Mouse (Mus musculus): ENCODE data around the gene Adpgk.

Gene Adpgk

DNA sequence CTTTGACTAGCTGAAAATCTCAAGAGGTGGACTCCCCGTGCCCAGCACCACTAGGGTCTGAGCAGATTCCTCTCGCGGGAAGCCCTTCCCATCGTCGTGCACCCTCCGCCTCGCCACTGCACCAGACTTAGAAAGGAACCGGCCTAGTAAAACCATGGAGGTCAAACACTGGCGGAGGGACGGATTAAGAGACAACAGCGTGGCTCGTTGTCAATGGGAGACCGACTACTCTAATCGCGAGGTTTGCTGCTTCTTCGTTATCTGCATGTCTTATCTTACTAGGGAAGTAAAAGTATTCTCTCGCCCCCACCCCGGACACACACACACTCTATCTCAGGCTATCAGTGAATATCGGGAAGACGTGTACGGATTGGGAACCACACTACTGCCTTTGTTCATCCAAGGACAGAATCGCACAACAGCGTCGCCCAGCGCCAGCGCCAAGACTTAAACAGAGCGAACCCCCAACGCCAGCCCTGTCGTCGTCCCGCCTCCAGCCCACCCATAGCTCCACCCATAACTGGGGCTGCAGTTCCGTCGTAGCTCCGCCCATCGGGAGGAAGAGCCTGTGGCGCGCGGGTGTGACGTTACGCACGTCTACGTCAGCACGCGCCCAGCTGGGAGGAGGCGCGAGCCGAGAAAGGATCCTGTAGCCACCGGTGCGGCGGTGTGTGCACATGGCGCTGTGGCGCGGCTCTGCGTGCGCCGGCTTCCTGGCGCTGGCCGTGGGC, at the start of gene Adpgk:
Gene Adpgk (plus strand): TSS at position 602 of the 731 bp plus-strand sequence.
- peak; percentile 96 to 97 for DNase-seq (ENCODE audit: low spot score in 2 of 2)

- no peak for DNase-seq (ENCODE audit: low spot score in 2 of 2)
Measured at GRCm38 (mm10) chr9:59245181-59245580, 46.2 kb upstream of the Adpgk start.

DNA sequence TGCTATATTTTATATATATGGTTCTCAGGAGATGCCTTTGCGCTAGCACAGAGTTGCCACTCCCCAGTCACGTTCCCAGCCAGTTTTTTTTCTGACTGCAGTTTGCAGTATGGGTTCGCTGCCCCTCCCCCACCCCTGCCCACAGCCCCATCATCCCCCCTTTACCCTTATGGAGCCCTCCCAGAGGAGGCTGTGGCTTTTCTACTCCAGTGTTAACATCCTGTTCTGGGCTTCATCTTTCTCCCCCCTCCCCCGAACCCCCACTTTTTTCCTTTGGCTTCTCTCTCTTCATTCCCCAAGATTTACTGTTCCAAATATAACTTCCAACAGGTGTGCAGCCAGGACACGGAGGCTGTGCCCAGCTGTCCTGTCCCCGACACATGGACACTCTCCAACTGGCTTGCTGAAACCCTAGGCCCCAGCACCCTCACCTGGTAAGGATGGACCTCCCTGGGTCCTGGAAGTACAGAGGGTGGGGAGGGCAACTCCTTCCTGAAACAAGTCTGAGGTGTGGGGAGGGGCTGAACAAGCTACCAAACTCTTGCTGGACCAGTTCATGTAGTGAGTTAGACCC, 44.8 kb upstream of the Adpgk start:
- no peak for DNase-seq (ENCODE audit: low spot score in 2 of 2)

GRCm38 (mm10) chr9:59249359-59249758, 42.0 kb upstream of the Adpgk start:
- no peak for DNase-seq (ENCODE audit: low spot score in 2 of 2)

GRCm38 (mm10) chr9:59250272-59250671, 41.1 kb upstream of the Adpgk start:
- DNase-seq (ENCODE audit: low spot score in 2 of 2), result no peak

DNA sequence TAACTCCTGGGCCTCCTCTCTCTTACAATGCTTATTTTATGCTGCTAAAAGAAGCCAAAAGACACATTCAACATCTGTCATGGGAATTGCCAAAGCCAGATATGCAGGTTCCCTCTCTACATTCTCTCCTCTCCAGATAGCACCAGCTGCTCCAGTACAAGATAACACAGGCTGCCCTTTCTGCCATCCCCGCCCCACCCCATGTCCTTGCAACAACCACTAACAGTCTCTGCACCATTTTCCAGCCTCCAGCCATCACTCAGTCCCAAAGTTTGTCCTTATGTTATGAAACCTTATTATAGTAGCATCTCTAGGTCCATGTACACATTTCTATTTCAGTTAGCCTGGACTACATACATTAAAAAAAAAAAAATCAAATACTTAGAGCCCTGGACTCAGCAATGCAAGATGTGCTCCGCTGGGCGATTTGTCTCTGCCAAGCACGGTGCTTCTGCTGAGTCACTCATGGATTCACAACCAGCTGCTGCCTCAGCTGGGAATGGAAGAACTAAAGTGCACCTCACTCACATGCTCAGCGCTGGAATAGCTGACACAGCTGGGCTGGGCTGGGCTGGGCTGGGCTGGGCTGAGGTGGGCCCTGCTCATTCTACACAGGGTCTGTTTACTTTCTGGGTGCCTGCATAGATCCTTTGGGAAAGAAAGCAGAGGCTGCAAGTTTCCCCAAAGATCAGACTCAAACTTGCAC, 36.5 kb upstream of the Adpgk start:
- DNase-seq (ENCODE audit: low spot score in 2 of 2), result no peak

GRCm38 (mm10) chr9:59259806-59260454, 31.4 kb upstream of the Adpgk start:
- no peak for DNase-seq (ENCODE audit: low spot score in 2 of 2)

DNA sequence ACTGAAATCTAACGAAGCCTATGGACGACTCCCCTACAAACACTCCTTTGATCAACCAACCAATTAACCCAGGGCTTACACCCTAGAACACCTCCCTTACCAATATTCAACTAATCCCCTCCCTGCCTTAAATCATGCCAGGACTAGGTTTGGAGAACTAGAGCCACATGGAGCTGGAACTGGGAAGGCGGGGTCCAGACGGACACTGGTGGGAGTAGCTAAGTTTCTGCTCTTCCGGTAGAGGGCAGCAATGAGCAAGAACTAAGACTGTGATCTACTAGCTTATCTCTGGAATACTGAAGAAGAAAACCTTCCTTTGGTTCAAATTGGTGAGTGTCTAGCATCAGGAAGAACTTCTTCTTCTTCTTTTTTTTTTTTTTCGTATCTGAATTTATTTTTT, 25.0 kb upstream of the Adpgk start:
- DNase-seq (ENCODE audit: low spot score in 2 of 2), result no peak

DNA sequence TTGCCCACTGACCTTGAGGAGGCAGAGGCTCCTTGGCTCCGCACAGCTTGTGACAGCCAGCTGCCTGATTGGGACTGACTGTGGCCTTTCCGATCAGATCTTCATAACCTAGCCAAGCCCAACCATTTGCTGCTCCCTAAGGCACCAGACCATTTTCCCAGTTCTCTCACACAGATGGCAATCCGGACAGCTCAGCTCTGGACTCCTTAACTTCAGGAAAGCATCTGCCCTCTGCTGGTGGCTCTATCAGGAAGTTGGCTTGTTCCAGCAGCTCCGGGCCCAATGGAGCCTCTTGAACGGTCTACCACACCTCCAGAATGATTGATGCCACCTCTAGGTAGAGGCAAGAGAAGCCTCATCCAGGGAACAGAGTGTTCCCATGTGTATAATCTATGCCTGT, 21.6 kb upstream of the Adpgk start:
- peak in 1 of 2 experiments; percentile 51 for DNase-seq (ENCODE audit: low spot score in 2 of 2)

DNA sequence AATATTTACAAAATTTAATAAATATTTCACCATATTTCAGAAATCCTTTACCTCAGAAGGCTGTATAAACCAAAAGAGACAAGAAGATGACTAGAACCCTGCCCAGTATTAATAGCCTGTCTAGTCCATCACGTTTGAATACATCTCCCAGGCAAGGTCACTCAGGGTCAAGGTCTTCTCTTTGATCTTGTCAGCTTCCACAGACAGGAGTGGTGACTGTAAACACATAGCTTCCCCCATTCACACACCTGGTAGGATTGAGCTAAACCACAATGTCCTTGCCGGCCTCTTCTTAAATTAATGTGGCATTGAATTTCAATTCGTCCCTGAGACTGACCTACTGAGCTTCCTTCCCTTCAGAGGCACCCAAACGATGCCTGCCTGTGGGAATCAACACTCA, 20.3 kb upstream of the Adpgk start:
- DNase-seq (ENCODE audit: low spot score in 2 of 2), result no peak

- no peak for DNase-seq (ENCODE audit: low spot score in 2 of 2)
Measured at GRCm38 (mm10) chr9:59271711-59272110, 19.6 kb upstream of the Adpgk start.

GRCm38 (mm10) chr9:59273199-59273598, 18.2 kb upstream of the Adpgk start:
- no peak for DNase-seq (ENCODE audit: low spot score in 2 of 2)

DNA sequence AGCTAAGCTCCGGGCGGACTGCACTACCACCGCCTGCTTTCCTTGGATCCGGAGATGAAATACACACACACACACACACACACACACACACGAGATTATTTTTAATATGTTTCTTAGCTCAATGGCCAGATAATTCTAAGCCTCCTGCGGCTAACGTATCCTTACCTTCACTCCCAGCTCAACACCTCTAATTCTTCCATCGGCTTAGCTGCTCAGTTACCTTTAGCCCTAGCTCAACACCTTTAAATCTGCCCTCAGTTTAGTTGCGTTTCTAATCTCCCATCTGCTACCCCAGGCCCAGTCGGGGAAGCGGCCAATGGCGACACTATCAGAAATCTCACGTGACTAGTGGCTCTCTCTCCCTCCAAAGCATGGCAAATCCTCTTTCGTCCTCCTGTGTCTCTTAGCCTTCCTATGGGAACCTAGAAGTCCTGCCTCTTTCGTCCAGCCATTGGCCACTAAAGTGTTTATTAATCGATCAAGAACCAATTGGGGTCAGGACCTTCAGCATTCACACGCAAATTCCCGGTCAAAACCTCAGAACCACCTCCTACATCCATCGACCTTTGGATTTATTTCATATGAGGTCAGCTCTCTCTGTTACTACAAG, 16.4 kb upstream of the Adpgk start:
- no peak for DNase-seq (ENCODE audit: low spot score in 2 of 2)

- DNase-seq (ENCODE audit: low spot score in 2 of 2), result no peak
Measured at GRCm38 (mm10) chr9:59278199-59278598, 13.2 kb upstream of the Adpgk start.

DNA sequence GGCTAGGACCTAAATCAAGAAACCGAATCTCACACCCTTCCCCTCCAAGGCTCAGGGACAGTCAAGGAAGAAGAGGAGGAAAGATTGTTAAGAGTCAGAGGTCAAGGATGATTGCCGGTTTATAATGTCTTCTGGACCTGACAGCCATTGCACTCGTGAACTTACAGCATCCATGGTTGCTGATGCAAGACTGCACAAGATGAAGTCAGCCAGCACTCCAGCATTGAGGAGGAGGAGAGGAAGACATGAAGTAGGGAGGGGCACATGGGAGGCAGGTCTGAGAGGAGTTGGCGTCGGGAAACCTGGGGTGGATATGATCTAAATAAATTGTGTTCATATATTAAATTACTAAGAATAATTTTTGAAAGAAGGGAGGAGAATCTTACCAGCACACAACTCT, 12.7 kb upstream of the Adpgk start:
- no peak for DNase-seq (ENCODE audit: low spot score in 2 of 2)

DNA sequence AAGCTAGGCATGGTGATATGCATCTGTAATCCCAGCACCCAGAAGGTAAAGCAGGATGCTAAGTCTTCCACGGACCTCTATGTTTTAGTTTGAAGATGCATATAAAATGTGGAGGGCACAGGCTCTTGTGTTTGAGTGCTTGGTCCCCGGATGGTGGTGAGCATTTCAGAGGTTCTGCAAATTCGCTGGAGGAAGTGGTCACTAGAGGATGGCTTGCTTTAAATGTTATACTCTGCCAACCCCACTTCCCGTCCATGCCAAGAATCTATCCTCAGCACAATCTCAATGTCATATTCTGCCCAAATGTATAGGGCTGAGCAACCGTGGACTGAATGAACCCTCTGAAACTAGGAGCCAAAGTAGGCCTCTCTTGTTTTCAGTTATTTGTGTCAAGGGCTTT, 10.5 kb upstream of the Adpgk start:
- no peak for DNase-seq (ENCODE audit: low spot score in 2 of 2)

DNA sequence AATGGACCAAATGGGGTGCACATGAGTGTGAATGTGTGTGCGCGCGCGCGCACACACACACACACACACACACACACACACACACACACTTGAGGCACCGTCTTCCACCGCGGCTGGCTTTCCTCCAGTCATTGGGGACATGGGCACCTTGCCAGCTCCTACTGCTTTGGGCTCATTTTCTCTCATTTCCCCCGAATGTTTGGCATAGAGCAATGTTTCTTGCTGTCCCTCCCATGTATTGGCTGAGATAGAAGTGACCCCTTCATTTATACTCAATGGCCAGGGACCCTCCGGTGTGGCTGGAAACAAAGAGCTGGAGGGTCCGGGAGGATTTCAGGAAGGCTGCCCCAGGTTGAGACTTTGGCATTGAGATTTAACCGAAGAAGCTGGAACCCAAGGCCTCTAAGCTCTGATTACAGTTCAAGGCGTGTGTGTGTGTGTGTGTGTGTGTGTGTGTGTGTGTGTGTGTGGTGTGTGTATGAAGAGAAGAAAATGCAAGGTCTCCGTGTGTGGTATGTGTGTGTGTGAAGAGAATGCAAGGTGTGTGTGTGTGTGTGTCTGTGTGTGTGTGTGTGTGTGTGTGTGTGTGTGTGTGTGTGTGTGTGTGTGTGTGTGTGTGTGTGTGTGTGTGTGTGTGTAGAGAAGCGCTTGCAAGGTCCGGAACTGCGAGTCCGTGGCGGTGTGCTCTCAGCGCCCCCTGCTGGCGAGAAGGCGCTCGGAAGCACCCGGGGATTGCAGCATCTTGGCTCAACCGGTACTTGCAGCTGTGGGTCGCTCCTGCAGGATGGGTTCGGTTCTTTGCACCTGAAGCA, 9.3 kb upstream of the Adpgk start:
- peak; percentile 69 to 71 for DNase-seq (ENCODE audit: low spot score in 2 of 2)

DNA sequence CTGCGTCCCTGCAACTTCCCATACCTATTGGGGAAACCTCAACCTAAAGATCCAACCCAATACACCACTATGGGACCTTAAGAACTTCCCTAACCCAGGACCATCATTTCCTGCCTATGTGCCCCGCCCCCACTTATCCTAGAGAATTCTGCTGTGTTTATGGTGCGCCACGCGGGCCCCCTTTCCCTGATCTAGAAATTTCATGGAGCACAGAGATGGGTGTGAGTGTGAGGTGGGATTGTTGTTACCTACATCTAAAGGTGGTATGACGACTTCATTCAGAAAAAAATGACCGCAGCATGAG, 8.7 kb upstream of the Adpgk start:
- no peak for DNase-seq (ENCODE audit: low spot score in 2 of 2)

GRCm38 (mm10) chr9:59285614-59286013, 5.7 kb upstream of the Adpgk start:
- no peak for DNase-seq (ENCODE audit: low spot score in 2 of 2)

- DNase-seq (ENCODE audit: low spot score in 2 of 2), result no peak
Measured at GRCm38 (mm10) chr9:59288058-59288457, 3.3 kb upstream of the Adpgk start.

- no peak for DNase-seq (ENCODE audit: low spot score in 2 of 2)
Measured at GRCm38 (mm10) chr9:59288685-59289410, 2.5 kb upstream of the Adpgk start.

All from frontal cortex, postnatal 14 days (tissue).